Mouse (Mus musculus): ENCODE results near the gene Mamdc4. TPM values are rescaled to one million over a fixed set of nuclear protein-coding genes. Genes with fewer than 3 reads are reported as not detected.

Mamdc4 gene
- total RNA-seq (2021) = 1 to 10 TPM; 1.3 to 3.2 TPM

- peak; percentile 97 for DNase-seq (ENCODE audit: low spot score)
- intact Hi-C loops (cut with DNase I) = no loop called here
These were observed at the start of gene Mamdc4, which contains the start of gene Phpt1 for GRCm38 (mm10) chr2:25574579-25575431. TSS of gene Mamdc4 (minus strand) at chr2:25574845. TSS of gene Phpt1 (minus strand) at chr2:25575224.

DNA sequence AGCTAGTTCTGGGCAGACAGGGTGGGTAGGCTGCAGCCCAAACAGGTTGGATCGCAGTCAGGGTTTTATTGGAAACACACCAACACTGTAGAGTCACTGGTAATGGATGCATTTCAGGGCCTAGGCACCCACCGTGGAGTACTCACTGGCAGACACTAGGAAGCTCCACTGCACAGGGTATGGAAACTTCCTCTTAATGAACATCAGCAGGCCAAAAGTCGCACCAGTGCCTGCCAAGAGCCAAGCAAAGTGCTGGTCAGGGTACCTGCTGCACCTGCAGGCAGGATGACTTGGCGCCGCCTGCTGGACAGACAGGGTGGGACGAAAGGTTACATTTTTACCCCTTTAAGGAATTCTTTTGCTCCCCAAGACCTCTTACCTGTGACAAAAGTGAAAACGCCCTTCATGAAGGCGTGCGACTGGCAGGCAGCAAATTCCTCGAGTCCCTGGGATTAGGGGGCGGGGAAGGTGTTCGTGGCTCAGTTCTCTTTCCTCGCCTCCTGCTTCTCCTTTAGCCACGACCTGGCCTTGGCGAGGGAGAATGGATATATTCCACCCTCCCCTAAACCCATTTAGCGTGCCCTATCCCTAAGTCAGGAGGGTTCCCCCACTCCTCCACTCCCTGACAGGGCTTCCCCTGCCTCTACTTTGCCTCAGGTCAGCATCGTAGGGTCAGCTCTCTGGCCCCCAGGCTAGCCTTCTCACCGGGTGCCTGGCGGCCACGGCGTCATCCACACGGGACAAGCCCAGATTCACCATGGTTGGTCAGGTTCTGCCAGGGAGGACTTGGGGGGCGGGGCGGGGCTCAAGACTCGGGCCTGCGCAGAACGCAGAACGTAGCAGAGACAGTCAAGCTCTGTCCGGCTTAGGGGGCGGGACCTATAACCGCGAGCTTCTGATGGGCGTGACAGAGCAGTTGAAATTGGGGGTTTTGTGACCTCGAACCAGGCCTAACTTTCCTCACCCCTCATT is 46.9 kb upstream of the Mamdc4 start, which contains the start of gene Tmem141:
Gene Tmem141, minus strand, starts transcription at position 777 of the 972 bp plus-strand sequence.
- peak; percentile 76 for DNase-seq (ENCODE audit: low spot score)
- intact Hi-C loops (cut with DNase I) = no loop called here

GRCm38 (mm10) chr2:25620852-25621228 is 46.2 kb upstream of the Mamdc4 start:
- DNase-seq (ENCODE audit: low spot score) = no peak
- intact Hi-C loops (cut with DNase I) = no loop called here

DNA sequence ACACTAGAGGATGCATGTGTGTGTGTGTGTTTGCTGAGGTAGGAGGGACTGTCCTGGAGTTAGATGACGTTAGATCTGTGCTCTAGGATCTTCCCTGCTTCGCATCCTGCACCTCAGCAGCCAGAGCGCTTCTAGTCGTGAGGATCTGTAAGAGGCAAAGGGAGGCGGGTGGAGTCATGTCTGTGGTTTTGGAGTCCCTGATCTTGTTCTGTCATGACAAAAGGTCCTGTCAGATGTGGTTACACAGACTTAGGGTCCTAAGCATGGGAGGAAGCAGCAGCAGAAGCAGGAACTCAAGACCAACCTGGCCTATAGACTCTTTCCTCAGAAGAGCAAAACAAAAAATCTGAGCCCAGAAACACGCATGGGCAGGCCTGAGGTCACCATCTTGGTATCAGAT is 45.7 kb upstream of the Mamdc4 start:
- intact Hi-C loops (cut with DNase I) = no loop called here
- no peak for DNase-seq (ENCODE audit: low spot score)

DNA sequence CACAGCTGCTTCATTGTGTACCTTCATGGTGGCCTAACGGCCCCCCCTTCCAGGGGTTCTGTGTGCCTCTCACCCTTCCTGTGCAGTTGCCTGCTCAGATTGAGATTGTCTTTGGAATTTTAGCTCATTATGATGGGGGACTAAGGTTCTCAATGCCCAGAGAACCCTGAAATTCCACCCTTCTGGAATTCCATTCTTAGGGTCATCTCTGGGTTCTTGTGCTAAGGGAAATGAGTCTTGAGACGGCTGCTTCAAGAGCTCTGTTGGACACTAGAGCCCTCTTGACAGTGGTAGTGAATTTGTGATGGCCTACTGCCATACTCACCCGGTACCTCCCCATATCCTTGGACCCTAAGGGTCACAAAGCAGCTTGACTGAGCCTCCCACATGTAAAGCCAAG is 42.9 kb upstream of the Mamdc4 start, which contains the start of gene Ccdc183:
Gene Ccdc183, minus strand, starts transcription at position 101 of the 400 bp plus-strand sequence.
- DNase-seq (ENCODE audit: low spot score) = no peak

GRCm38 (mm10) chr2:25616398-25616797 is 41.8 kb upstream of the Mamdc4 start:
- no peak for DNase-seq (ENCODE audit: low spot score)
- intact Hi-C loops (cut with DNase I) = no loop called here

More for the DNA sequence above, 42.9 kb upstream of the Mamdc4 start, which contains the start of gene Ccdc183:
- intact Hi-C loops (cut with DNase I) = no loop called here

GRCm38 (mm10) chr2:25608671-25609070 is 34.0 kb upstream of the Mamdc4 start:
- no peak for DNase-seq (ENCODE audit: low spot score)
- intact Hi-C loops (cut with DNase I) = no loop called here

GRCm38 (mm10) chr2:25607761-25608622 is 33.3 kb upstream of the Mamdc4 start, which contains the start of gene Rabl6:
TSS of gene Rabl6 (minus strand) at chr2:25608521.
- intact Hi-C loops (cut with DNase I) = no loop called here
- peak; percentile 80 for DNase-seq (ENCODE audit: low spot score)

- no peak for DNase-seq (ENCODE audit: low spot score)
- intact Hi-C loops (cut with DNase I) = no loop called here
These were observed 27.9 kb upstream of the Mamdc4 start for GRCm38 (mm10) chr2:25602526-25602925.

- intact Hi-C loops (cut with DNase I) = no loop called here
- no peak for DNase-seq (ENCODE audit: low spot score)
These were observed 25.4 kb upstream of the Mamdc4 start for GRCm38 (mm10) chr2:25600037-25600436.

DNA sequence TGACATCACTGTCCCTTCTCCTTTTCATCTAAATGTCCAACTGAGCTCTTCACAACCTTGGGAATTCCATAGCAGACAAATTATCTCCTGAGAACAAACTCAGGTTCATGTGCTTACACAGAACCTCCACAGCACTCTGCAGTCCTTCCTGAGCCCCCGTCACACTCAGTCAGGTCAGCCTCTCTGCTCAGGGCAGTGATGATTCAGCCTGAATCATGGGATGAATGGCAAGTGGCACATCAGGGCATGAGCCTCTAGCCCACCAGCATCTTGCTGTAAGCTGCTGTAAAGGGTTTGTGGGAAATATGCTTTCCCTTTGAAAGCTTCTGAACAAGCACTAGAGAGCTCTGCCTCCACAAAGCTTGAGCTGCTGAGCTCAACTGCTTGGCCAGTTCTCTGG is 24.1 kb upstream of the Mamdc4 start:
- intact Hi-C loops (cut with DNase I) = no loop called here
- DNase-seq (ENCODE audit: low spot score) = no peak

DNA sequence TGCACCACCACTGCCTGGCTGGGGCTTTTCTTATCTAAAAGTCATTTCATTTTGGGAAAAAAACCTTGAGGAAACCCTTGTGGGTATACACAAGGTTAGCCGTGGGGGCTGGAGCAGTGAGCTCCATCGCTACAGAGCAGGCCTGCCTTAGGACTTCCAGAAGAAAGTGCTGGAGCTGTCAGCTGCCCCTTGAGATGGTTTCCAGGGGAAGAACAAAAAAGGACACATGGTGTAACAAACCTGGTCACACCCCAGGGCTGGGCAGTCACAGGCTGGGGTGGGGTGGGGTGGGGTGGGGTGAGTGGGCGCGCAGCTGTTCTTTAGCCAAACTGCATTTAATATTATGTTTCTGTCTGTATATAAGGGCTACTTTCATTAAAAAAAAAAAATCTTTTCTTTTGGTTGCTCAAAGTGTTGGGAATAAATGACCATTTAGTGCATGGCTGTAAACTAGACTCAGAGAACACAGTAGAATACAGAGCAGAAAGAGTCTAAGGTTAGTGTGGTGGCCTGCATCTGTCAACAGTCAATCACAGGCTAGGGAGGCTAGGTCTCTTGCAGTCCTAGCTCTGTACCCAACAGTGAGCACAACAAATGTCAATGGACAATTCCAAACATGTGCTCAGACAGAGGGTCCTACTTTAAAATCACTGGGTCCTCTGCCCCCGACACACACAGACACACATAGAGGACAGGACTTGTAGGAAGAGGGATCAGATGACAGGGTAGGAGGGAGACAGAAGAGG is 22.3 kb upstream of the Mamdc4 start:
- intact Hi-C loops (cut with DNase I) = no loop called here
- DNase-seq (ENCODE audit: low spot score) = no peak

GRCm38 (mm10) chr2:25591863-25592262 is 17.2 kb upstream of the Mamdc4 start:
- intact Hi-C loops (cut with DNase I) = no loop called here
- DNase-seq (ENCODE audit: low spot score) = no peak

DNA sequence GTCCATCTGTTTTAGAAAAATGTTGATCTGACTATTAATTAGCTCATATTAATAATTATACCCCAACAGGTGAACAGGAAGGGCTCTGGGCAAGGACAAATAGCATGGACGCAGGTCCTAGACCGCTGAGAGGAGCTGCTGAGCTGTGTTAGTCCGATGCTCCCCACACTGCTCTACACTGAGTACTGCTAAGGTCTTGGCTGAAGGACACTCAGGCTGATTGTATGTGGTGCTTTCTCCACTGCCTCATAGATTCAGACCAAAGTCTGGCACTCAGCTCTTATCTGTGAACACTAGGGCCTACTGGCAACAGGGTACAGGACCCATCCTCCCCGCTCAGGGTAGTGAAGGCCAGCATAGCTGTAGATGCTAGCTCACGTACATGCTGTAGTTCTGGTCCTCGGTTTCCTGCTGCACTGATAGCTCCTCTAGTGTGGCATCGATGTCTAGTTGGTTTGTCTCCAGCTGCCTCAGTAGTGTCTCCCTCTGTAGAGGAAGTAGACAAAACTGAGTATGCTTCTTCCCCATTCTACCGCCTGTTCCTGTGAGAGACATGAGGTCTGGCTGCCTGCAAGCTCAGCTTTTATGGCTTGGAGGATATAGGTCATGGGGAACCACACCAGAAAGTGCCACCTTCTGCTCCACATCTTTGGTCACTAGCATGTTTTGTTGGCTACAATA is 13.7 kb upstream of the Mamdc4 start:
- intact Hi-C loops (cut with DNase I) = no loop called here
- DNase-seq (ENCODE audit: low spot score) = no peak

GRCm38 (mm10) chr2:25587290-25587689 is 12.6 kb upstream of the Mamdc4 start:
- intact Hi-C loops (cut with DNase I) = no loop called here
- DNase-seq (ENCODE audit: low spot score) = no peak

DNA sequence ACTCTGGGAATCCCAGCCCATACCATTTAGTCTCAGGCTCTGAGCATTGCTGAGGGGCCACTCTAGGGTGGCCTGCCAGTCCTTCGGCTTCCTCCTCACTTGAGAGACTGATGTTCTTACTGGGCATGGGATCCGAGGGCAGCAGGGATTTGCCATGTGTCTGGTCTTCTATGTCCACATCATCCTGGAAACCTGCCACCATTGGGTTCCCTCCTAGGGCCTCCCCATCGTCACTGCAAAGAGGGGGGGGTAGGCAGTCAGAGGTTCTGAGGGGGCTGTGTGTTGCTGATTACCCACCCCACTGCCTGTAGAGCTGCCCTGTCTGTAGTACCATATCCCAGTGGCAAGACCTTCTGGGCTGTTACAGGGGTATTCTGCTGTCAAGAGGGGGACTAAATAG is 11.0 kb upstream of the Mamdc4 start:
- intact Hi-C loops (cut with DNase I) = no loop called here
- DNase-seq (ENCODE audit: low spot score) = no peak

DNA sequence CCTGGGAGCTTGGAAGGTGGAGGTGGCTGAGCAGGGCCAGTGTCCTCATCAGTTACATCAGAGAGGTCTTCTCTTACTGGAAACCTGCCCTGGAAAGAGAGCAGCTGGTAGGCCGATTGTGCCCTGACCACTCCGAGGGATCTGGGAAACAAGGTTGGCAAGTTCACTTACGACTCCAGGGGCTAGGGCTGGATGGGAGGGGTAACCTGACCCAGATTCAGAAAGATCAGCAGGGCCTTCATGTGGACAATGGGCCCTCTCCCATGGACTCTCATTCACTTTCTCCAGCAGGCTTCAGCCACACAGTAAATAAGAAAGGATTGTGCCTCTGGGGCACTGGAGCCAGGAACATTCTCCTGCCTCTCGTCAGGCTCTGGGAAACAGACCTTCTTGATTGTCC is 10.2 kb upstream of the Mamdc4 start:
- no peak for DNase-seq (ENCODE audit: low spot score)
- intact Hi-C loops (cut with DNase I) = no loop called here

GRCm38 (mm10) chr2:25584152-25584551 is 9.5 kb upstream of the Mamdc4 start:
- intact Hi-C loops (cut with DNase I) = no loop called here

More at GRCm38 (mm10) chr2:25584152-25584551, 9.5 kb upstream of the Mamdc4 start:
- no peak for DNase-seq (ENCODE audit: low spot score)
